Mouse (Mus musculus): ENCODE measurements at regions not wholly inside any gene's neighbourhood (a gene's known extent, or its start where the extent isn't known, plus 50 kb on each side); places are given as distances from the start of the nearest gene placed in this dataset.

DNA sequence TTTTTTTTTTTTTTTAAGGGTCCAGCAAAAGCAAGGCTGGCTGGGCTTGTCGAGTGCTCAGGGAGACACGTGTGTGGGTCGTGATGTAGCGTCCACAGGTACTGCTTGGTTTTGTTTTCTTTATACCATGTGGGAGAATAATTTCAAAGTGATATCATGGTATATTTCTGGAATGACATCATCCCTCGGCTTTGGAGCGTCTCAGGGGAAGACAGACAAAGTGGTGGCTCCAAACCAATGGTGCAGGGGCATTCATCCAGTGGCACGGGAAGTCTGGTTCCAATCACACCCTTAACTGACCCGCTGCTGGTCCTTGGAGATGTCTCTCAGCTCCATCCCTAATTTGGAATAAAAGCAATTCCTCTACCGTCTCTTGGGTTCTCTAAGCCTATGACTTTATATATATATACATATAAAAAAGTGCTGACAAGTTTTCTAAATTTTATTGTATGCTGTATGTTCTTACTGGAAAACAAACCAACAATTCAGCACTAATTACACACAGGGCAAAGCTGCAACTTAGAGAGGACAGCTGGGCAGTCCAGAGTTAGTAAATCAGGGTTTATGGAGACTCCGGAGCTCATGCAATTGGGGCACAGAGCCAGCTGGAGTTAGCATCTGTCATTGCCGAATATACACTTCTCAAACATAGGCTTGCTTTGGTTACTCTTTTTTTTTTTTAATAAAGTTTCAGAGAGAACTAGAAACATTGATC, 115.3 kb downstream of the Evx1 start:
- no peak for DNase-seq (ENCODE audit: low spot score in 2 of 2)

DNA sequence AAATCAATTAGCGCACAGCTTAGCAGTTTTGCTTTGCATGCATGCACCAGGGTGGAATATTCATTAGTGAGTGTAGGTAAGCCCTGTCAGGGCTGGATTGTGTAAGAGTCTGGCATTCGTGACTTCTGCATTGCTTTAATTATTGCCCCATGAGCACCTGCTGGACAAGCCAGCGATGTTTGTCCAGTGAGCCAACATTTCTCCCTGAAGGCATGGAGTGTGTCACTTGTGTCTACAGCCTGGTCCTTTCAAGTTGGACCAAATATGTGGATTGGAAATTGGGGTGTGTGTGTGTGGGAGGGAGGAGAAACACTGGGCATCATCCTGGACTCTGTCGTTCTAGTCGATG, 115.9 kb downstream of the Evx1 start:
- no peak for DNase-seq (ENCODE audit: low spot score in 2 of 2)

DNA sequence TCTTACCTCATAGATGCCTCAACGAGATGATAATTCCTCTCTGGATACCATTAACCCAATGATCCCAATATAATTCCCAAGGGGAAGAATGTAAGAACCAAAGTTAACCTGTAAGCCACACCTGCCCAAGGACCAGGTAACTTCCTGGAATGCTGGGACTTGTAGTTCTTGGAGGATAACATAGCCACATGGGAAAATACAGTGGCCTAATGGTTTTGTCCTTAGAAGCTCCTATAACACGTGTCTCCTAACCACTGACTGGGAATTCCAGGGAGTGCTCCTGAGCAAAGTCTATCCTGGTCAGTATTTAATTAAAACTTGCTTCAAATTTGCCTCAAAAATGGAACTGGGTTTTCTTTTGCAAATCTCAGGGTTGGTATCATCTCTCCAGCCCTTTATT, 119.9 kb downstream of the Evx1 start:
- DNase-seq (ENCODE audit: low spot score in 2 of 2), result no peak

DNA sequence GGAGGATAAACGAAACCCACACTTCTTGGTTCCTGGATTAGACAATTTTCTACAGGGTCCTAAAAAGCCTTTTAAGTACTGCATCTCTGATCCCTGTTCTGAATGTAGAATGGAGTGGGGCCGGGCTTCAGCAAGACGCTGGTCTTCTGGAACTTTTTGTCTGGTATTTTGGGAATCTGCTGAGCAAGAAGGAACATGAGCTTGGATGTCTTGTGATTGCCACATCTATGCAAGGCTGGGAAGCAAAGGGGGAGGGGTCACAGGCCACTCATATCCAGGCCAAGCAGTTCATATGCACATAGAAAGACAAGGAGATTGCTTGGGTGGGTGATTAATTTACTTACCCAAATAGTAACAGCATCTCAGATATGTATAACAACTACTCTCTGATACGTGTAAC, 121.5 kb downstream of the Evx1 start:
- no peak for DNase-seq (ENCODE audit: low spot score in 2 of 2)

DNA sequence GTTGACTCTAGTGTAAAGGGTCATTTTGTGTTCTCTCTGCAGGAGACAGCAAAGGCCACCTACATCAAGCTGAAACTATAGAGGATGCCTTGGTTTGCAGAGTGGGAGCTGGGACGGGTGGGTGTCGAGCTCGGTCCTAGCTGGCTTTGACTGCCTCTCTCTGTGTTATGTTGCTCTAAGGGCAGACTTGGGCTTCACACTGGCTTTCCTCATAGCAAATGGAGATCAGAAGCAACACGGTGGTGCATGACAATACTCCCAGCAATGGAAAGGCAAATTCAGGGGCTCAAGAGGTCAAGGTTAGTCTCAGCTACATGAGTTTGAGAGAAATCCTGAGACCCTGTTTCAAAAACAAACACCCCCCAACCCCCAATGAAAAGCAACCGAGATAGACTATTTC, 122.1 kb downstream of the Evx1 start:
- DNase-seq (ENCODE audit: low spot score in 2 of 2), result no peak

DNA sequence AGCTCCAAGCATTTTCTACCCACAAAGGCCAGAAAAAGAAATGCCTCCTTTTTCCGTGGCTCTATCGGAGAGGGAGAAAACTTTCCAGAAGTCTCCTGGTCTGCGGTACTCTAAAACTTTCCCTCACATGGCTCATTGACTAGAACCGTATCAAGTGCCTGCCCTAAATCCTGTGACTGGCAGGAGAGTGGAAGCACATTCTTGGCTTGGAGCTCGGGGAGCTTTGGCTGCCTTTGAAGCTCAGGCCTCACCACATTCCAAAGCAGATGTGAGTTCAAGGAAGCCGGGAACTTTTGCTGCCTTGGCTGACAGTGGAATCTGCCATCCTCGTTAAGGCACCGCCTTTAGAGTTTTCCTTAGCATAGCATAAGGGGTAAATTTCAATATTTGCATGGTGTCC, 125.1 kb downstream of the Evx1 start:
- DNase-seq (ENCODE audit: low spot score in 2 of 2), result no peak

DNA sequence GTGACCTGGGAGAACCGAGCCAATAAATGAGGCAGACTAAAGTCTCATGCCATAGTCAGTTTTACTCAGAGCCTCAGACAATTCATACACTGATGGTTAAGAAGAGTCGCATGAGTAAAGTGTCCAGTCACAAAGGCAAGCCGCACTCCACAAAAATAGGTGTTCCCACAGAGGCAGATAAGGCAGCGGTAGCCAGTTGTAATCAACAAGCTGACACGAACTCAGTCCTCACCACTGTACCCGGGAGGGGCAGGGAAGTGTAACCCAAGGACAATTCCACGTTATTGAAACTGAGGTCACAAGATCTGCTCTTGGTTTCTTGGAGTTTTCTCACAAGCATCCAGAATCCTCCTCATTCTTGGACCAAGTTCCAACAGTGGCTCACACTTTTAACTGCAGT, 125.9 kb downstream of the Evx1 start:
- no peak for DNase-seq (ENCODE audit: low spot score in 2 of 2)

DNA sequence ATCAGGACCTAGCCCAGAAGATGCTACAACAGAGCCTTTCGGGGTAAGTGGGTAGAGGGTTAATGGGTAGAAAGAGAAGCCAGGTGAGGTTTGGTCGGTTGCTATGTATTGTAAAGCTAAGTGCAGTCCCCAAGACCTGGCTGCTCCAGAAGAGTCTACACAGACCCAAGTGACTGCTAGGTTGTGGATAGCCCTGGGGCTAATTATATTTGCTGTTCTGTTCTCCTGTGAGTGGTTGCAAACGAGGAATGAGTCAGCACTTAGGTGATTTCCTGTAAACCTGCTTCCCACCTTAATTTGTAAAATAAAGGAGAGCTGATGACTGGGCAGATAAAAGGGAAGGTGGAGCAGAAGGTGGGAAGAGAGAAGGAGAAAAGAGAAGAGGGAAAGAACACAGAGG, 126.9 kb downstream of the Evx1 start:
- no peak for DNase-seq (ENCODE audit: low spot score in 2 of 2)

DNA sequence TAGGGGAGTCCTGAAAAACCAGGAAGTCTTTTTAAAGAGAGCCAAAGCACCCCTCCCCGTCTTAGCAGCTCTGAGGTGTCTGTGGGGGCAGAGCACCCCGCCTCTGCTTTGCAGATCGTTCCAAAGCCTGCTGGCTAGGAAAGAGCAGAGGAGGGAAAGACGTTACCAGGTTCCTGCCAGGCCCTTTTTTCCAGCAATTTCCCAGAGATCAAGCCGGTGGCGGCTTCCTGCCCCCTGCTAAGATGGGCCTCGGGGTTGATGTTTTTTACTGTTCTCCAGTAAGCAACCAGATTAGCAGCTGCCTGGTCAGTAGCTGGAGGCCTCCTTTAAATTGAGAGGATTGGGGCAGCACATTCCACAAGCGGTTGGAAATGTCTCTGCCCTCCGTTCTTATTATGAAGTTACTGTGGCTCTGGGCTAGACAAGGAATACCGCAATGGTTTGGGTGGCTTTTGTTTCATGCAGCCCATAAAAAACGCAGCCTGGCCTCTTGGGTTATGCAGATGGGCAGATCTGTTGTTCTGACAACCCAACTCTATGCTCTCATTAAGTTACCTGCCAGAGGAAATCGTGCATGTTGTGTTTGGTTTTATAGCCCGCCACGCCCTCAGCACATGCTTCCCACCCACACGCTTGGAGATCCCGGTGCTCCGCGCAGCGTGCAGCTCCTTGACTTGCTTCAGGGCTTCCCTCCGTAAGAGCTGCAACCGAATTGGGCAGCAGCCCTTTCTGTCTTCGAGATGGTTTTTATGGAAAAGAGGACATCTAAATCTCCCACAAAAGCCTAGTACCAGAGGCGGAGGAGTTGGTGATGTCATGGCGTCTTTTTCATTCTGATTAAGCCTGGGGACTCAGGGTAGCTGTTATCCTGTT, 130.1 kb downstream of the Evx1 start:
- DNase-seq (ENCODE audit: low spot score in 2 of 2), result peak; percentile 10 to 20

DNA sequence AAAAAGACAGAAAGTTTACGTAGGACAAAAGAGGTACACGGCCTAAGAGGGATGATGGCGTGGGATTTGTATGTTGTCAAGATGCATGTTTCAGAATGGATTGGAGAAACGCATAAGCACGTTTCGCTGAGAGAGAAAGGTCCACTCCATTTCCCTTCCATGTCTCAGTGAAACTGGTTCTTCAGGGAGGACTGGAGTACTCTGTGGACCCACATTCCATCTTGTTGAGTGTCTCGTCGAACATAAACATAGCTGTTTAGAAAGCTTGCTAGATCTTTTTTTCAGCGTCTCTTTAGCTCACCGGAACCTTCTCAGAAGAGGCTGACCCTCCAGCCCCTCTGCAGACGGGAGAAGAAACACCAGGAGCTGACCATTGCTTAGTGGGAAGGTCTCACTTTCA, 145.5 kb downstream of the Evx1 start:
- no peak for DNase-seq (ENCODE audit: low spot score in 2 of 2)

DNA sequence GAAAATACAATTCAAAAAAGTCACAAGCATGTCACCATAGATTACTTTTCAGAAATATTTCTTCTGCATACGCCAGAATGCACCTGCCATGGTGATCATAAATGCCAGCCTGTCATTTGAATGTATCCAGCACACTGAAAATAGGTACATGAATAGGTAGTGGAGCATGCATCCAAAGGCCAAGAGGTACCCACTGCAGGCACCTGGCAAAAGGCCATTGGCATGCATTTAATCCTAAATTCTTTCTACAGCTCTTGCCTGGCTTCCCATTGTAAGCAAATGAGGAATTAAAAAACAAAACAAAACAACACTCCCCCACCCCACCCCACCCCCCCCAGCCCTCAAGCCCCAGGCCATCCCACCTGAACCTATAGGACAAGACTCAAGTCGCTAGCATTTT, 147.9 kb downstream of the Evx1 start:
- DNase-seq (ENCODE audit: low spot score in 2 of 2), result no peak

DNA sequence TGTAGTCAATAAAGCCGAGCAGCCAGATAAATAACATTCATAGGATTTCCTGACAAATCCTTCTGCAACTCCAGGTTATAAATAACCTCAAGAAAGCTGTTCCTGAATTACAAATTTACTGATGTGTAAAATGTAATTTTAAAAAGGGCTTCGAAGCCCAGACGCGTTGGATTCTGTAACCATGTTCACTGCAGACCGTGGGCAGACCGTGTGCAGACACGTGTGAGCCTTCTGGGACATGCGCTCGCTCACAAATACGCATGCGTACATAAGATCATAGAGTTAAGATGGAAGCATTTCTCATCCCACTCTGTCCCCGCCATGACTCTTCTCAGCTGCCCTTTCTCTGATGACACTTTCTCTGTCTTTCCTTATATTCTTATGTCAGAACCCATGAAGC, 150.1 kb downstream of the Evx1 start:
- no peak for DNase-seq (ENCODE audit: low spot score in 2 of 2)

DNA sequence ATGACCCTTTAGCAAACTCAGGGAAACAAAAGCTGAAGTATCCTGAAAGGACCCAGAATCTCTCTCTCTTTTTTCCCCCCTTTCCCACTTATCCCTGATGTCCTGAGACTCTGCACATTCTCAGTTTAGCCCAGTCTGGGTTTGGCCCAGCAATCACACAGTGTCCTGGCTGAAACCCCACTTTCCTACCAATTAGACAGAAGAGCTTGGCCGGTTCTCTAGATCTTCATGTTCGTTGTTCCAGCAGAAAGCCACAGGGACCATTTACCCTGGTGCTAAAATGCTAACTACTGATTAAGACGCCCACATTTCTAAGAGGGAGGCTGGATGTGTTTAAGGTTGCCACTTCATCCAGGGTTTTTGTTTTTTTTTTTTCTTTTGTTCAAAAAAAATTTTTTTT, 151.3 kb downstream of the Evx1 start:
- DNase-seq (ENCODE audit: low spot score in 2 of 2), result no peak

DNA sequence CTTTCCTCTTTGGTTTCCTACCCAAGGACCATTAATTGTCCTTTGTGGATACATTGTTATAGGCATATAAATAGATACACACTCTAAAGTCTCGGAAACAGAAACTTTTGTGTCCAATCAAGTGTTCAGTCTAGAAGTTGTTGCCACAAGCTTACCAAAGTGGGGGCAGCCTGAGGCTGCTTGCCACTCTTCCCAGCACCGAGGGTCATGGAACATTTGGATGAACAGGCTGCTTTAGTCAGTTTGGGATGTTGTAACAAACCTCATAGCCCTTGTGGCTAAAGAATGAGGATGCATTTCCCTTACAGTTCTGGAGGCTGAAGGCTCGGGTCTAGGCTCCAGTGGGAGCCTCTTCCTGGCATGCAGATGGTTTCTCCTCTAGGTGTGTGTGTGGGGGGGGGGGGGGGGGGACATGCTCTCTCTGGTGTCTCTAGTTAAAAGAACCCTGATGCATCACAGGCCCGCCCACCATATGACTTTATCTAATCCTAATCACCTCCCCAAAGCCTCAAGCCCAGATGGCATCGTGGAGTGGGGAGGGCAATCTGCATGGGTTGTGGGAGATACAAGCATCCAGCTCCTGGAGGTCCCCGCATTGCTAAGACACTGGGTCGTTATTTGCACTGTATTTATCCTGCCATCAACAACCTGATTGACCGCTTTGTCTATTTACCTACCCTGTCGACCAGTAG, 152.7 kb downstream of the Evx1 start:
- no peak for DNase-seq (ENCODE audit: low spot score in 2 of 2)

DNA sequence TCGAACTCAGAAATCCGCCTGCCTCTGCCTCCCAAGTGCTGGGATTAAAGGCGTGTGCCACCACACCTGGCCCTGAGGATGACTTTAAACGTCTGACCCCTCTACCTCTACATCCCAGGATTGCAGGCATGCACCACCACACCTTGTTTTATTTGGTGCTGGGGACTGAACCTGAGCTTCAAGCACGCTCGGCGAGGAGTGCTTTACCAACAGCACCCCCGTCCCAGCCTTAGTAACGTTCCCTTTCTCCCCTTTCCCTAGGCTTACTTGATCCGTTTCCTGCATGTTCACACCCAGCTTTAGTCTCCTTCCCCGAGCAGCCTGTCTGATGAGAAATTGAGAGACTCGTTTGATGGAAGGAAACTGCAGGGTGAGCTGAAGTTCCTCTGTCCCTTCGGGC, 157.5 kb downstream of the Evx1 start:
- no peak for DNase-seq (ENCODE audit: low spot score in 2 of 2)

DNA sequence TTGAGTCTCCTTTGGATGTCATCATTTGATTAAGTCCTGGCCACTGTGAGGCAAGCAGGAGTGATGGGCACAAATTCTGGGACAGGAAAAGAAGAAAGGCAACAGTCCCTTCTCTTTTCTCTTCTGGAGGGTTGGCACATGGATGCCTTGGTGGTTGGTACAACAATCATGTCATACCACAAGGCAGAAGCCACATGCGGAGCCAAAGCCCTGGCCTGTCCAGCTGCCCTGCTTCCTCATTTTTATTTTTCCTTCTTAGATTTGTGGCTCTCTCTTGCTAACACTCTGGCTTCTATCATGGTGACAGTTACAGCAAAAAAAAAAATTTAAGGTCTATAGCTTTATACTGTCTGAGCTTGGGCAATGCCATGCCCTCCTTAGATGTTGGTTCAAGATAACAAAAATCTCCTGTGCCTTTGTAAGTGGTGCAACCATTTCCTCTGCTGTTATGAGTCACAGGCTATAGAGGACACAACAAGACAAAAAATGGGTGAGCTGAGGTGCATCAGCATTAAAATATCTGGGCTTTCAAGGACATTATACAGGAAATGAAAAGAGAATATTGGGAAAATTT, 158.2 kb downstream of the Evx1 start:
- no peak for DNase-seq (ENCODE audit: low spot score in 2 of 2)

DNA sequence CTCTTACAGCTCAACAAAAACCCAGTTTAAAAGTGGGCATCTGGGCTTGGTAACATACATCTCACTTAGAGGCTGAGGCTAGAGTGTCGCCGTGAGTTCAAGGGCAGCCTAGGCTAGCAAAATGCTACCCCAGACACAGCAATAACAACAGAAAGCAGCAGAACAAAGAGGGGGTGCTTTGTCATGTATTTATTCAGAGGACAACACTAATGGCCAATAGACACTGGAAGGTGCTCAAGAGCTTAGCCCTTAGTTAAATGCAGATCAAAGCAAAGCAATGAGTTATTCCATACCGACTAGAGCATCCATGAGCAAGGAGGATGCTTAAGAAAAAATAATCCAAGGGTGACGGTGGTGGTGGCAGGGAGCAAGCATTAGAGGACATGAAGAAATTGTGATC, 158.7 kb downstream of the Evx1 start:
- DNase-seq (ENCODE audit: low spot score in 2 of 2), result no peak

DNA sequence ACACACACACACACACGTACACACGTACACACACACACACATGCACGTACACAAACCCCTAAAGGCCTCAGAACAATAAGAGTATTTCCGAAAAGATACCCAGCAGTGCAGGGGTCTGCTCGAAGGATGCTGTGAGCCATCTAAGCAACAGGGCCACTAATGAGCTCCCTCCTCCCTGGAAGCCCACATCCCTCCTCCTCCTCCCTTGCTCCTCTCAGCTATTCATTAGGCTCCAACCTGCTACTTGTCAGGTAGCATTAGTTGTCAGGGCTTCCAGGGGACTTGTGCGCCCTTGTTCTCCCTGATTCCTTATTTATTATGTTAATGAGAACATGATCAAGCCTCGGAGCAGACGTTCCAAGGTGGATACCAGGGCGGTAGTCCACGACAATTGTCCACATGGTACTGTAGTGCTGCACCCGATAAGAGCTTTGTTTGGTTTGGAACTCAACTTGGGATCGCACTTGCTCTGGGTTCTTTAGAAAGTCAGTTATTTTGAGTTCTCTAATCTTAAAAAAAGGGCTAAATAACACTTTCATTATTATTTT, 159.8 kb downstream of the Evx1 start:
- no peak for DNase-seq (ENCODE audit: low spot score in 2 of 2)

DNA sequence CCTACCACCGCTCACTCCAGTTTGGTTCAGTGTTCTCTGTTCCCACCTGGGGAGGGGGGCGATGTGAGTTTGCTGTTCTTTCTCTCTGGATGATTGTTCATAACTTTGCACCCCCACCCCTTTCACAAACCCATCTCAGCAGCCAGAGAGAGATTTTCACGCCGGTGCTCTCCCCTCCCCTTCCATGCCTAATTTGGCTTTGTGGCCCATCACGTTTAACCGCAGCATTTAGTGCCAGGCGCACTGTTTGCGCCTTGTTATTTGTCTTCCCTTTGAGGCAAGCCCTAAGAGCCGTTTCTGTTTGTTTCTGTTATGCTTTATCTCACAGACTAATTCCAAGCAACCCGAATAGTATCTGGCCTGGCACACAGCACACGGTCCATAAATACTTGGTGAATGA, 160.6 kb downstream of the Evx1 start:
- DNase-seq (ENCODE audit: low spot score in 2 of 2), result no peak

DNA sequence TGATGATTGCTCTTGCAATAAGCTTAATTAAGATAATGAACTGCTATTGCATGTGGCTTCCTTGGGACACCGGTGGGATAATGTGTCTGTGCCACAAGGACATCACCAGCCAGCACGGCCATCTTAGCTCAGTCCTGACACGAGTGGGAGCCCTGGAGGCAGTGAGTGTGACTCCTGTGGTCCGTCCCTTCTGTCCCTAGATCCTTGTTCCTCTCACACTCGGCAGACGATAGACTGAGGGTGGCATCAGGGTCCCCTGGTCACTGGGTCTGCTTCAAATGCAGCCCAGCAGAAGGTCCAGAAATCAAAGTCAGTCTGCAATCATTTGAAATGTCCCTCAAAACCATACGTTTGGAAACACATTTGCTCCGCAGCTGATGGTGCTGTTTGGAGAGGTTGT, 162.4 kb downstream of the Evx1 start:
- no peak for DNase-seq (ENCODE audit: low spot score in 2 of 2)

DNA sequence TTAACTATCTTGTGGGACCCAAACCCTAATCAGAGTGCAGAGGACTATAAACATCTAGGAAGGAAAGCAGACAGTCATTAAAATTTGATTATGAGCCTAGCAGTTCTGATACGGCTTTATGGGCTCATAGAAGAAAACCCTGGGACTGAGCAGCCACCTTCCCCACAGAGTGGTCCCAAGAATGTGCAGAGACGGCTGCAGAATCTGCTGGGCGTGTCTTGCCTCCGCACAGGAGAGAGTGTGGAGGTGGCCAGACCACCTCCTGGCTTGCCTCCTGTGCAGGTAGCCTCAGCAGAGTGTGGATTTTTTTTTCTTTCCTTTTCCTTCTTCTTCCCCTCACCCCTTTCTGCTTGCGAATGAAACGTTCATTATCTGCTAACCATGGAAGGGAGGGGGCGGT, 163.3 kb downstream of the Hibadh start:
- no peak for DNase-seq (ENCODE audit: low spot score in 2 of 2)

DNA sequence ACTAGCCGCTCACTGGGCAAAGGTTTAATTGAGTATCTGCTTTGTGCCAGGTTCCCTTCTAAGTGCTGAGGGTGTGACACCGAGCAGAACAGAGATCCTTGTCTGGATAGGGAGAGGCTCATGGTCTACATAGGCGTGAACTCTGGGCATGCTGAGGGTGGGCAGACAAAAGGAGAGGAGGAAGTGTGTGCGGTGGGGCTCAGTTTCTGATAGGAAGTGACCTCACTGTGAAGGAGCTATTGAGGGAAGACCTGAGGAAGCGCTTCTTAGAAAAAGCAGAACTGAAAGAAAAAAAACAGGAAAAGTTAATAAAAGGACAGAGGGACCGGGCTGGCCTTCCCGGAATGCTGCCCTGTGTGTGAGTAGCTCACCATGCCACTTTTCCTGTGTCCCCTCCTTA, 162.8 kb downstream of the Hibadh start:
- DNase-seq (ENCODE audit: low spot score in 2 of 2), result no peak

Measured in layer of hippocampus, postnatal 10 days (tissue).